Comparison of ENCODE assay signal across 24 mouse cellular contexts in genomic region chr1:182785504-182785903, GRCm38 (mm10). TPM values are rescaled to one million over a fixed set of nuclear protein-coding genes. Genes with fewer than 3 reads are reported as not detected.
"Had no signal": no experiment of that assay in that cellular context is flagged by ENCODE, and none has a peak within 500 bp of the region (broad histone marks: within the 10 kb centered on the region; RNA-seq: fewer than 3 reads in every experiment).

No protein-coding gene starts in this region.

- H3K9me3 ChIP-seq: liver, embryonic 13.5 days had no signal

- H3K27ac ChIP-seq: left cerebral cortex, adult 2 months; liver, embryonic 13.5 days; macrophage had no signal

- DNase-seq: kidney, adult 9 months; kidney, postnatal 25 days; layer of hippocampus, postnatal 36 days; liver, embryonic 13.5 days; lung, adult 2 months; midbrain, embryonic 14.5 days; thymus, postnatal 25 days had no signal

- H3K9ac ChIP-seq: liver, embryonic 13.5 days had no signal

- H3K4me3 ChIP-seq: left cerebral cortex, adult 2 months; liver, embryonic 13.5 days had no signal

- H3K36me3 ChIP-seq: liver, embryonic 13.5 days had no signal

- H3K4me1 ChIP-seq: liver, embryonic 13.5 days had no signal

- H3K4me2 ChIP-seq: liver, embryonic 13.5 days had no signal

- H3K27me3 ChIP-seq: liver, embryonic 13.5 days had no signal

- ATAC-seq: hindbrain, embryonic 16.5 days had no signal

RNA-seq across cellular contexts. Expression of gene Susd4, which starts 21.8 kb away (rescaled TPM):
- total RNA-seq: megakaryocyte, adult 5-6 weeks had no signal
- polyA plus RNA-seq: macrophage had no signal

RNA-seq across cellular contexts. Expression of gene Ccdc185, which starts 36.5 kb away (rescaled TPM):
- total RNA-seq: left cerebral cortex, postnatal 10 days; liver, adult 2 months; megakaryocyte, adult 5-6 weeks; midbrain, postnatal 0 days had no signal
- polyA plus RNA-seq: hindbrain, embryonic 16.5 days; limb, embryonic 11.5 days; limb, embryonic 14.5 days; liver, adult 2 months; liver, embryonic 13.5 days; liver, embryonic 16.5 days; lung, adult 2 months; lung, embryonic 16.5 days; macrophage; midbrain, embryonic 14.5 days; midbrain, postnatal 0 days; neural tube, embryonic 11.5 days; neural tube, embryonic 14.5 days; small intestine, adult 2 months; spleen, adult 2 months; stomach, embryonic 16.5 days; thymus, postnatal 0 days had no signal
